Mouse (Mus musculus) hindbrain, postnatal 0 days (tissue): ENCODE measurements at regions not wholly inside any gene's neighbourhood (a gene's known extent, or its start where the extent isn't known, plus 50 kb on each side); places are given as distances from the start of the nearest gene placed in this dataset.

Experiments
- ATAC-seq: fragments of 200-750 bp; cut with Nextera tagmentation; 2 replicates; pipeline ENCODE4 v1.8.0; 2017; ENCODE audit warnings: mild to moderate bottlenecking, moderate TSS enrichment, moderate library complexity
- DNase-seq: peaks from one replicate; pipeline ENCODE4 v3.0.0-alpha.2; 2015; ENCODE audit warnings: low spot score
- H3K27ac ChIP-seq: fragments of 300-500 bp; sonication (generic); 2 replicates; pipeline ENCODE4 v1.5.1; 2014; ENCODE audit warnings: mild to moderate bottlenecking
- H3K27me3 ChIP-seq: fragments of 300-500 bp; sonication (generic); 2 replicates; pipeline ENCODE4 v1.6.1; 2014; ENCODE audit warnings: low read length, mixed read lengths; ENCODE audit not compliant: insufficient read depth
- H3K36me3 ChIP-seq: fragments of 300-500 bp; sonication (generic); 2 replicates; pipeline ENCODE4 v1.6.1; 2014; ENCODE audit warnings: low read length, mixed read lengths; ENCODE audit not compliant: insufficient read depth
- H3K4me1 ChIP-seq: fragments of 300-500 bp; sonication (generic); 2 replicates; pipeline ENCODE4 v1.6.1; 2014; ENCODE audit warnings: antibody characterized with exemption, low read length, mixed read lengths; ENCODE audit not compliant: insufficient read depth
- H3K4me2 ChIP-seq: fragments of 300-500 bp; sonication (generic); 2 replicates; pipeline ENCODE4 v1.6.1; 2014; ENCODE audit warnings: low read depth, mild to moderate bottlenecking, low read length, moderate library complexity, mixed read lengths
- H3K4me3 ChIP-seq: fragments of 300-500 bp; sonication (generic); 2 replicates; pipeline ENCODE4 v1.5.1; 2014; ENCODE audit warnings: low read length
- H3K9ac ChIP-seq: fragments of 300-500 bp; sonication (generic); replicated peaks from 2 replicates; pipeline ENCODE4 v1.6.1; 2014; ENCODE audit warnings: mild to moderate bottlenecking, low read length, moderate library complexity, mixed read lengths
- H3K9me3 ChIP-seq: fragments of 300-500 bp; sonication (generic); 2 replicates; pipeline ENCODE4 v1.6.1; 2016; ENCODE audit warnings: low read length, mixed read lengths
- CTCF ChIP-seq: IDR thresholded peaks from 2 replicates; pipeline ENCODE4 v1.5.1; 2016; ENCODE audit warnings: antibody characterized with exemption, control low read depth, low read depth
- WGBS: fragments of 180-500 bp; shearing (Covaris S2); extraction: QIAGEN DNeasy Blood & Tissue Kit; methylation state at CpG from one replicate; pipeline ENCODE4 v1.1.7; 2014; 5-methylcytosine and 5-hydroxymethylcytosine counted together

- ATAC-seq (no peak), DNase-seq (peak; percentile 35)
- H3K9ac ChIP-seq: no peak overlapping the region
- H3K27me3 ChIP-seq: no peaks in the 10 kb centered on the region
- no peak overlapping the region for H3K4me2 ChIP-seq
- no peak overlapping the region for H3K4me3 ChIP-seq
- H3K4me1 ChIP-seq: no peaks in the 10 kb centered on the region
- no peaks in the 10 kb centered on the region for H3K9me3 ChIP-seq
- TF ChIP-seq CTCF: peak; percentile 51
- H3K36me3 ChIP-seq: no peaks in the 10 kb centered on the region
- WGBS: 24% methylated on average over 16 of the region's 16 CpGs
- H3K27ac ChIP-seq: no peak overlapping the region
Observed at GRCm38 (mm10) chr6:31637371-31638052, 73.7 kb upstream of the Podxl start.

- no peak overlapping the region for H3K4me2 ChIP-seq
- TF ChIP-seq CTCF: no peak
- H3K9ac ChIP-seq: no peak overlapping the region
- no peak for DNase-seq
- no peaks in the 10 kb centered on the region for H3K36me3 ChIP-seq
- WGBS: 35% methylated on average over 9 of the region's 9 CpGs
- H3K27ac ChIP-seq: no peak overlapping the region
- no peak for ATAC-seq
- no peaks in the 10 kb centered on the region for H3K9me3 ChIP-seq
- H3K4me3 ChIP-seq: no peak overlapping the region
- H3K27me3 ChIP-seq: no peaks in the 10 kb centered on the region
- H3K4me1 ChIP-seq: no peaks in the 10 kb centered on the region
Observed at GRCm38 (mm10) chr6:31636954-31637353, 73.2 kb upstream of the Podxl start.

GRCm38 (mm10) chr6:31632485-31632884, 68.7 kb upstream of the Podxl start:
- H3K9ac ChIP-seq: no peak overlapping the region
- no peak for ATAC-seq
- DNase-seq: no peak
- no peaks in the 10 kb centered on the region for H3K36me3 ChIP-seq
- no peak overlapping the region for H3K4me3 ChIP-seq
- H3K9me3 ChIP-seq: no peaks in the 10 kb centered on the region
- no peak for TF ChIP-seq CTCF
- WGBS: 69% methylated on average over 10 of the region's 10 CpGs
- no peaks in the 10 kb centered on the region for H3K4me1 ChIP-seq
- no peak overlapping the region for H3K27ac ChIP-seq
- H3K27me3 ChIP-seq: no peaks in the 10 kb centered on the region
- H3K4me2 ChIP-seq: no peak overlapping the region

- Histone ChIP-seq H3K4me3 (no peak overlapping the region), H3K27ac (no peak overlapping the region), H3K36me3 (no peaks in the 10 kb centered on the region), H3K4me1 (no peaks in the 10 kb centered on the region), H3K27me3 (no peaks in the 10 kb centered on the region), H3K9me3 (no peaks in the 10 kb centered on the region), H3K9ac (no peak overlapping the region), H3K4me2 (no peak overlapping the region)
- WGBS: 72% methylated on average over 4 of the region's 4 CpGs
- no peak for ATAC-seq
- no peak for DNase-seq
- TF ChIP-seq CTCF: no peak
Observed at GRCm38 (mm10) chr6:31630009-31630408, 66.2 kb upstream of the Podxl start.

GRCm38 (mm10) chr6:31627912-31628311, 64.1 kb upstream of the Podxl start:
- DNase-seq: no peak
- H3K36me3 ChIP-seq: no peaks in the 10 kb centered on the region
- TF ChIP-seq CTCF: no peak
- no peaks in the 10 kb centered on the region for H3K9me3 ChIP-seq
- WGBS: 68% methylated on average over 3 of the region's 3 CpGs
- H3K27ac ChIP-seq: no peak overlapping the region
- no peak overlapping the region for H3K4me3 ChIP-seq
- H3K4me2 ChIP-seq: no peak overlapping the region
- H3K4me1 ChIP-seq: no peaks in the 10 kb centered on the region
- no peak overlapping the region for H3K9ac ChIP-seq
- ATAC-seq: no peak
- H3K27me3 ChIP-seq: no peaks in the 10 kb centered on the region

GRCm38 (mm10) chr6:31625055-31625454, 61.3 kb upstream of the Podxl start:
- H3K9ac ChIP-seq: no peak overlapping the region
- no peak overlapping the region for H3K4me2 ChIP-seq
- no peak for TF ChIP-seq CTCF
- no peaks in the 10 kb centered on the region for H3K36me3 ChIP-seq
- no peaks in the 10 kb centered on the region for H3K27me3 ChIP-seq
- no peak overlapping the region for H3K27ac ChIP-seq
- WGBS: 85% methylated on average over 2 of the region's 2 CpGs
- ATAC-seq: no peak
- DNase-seq: no peak
- H3K4me1 ChIP-seq: no peaks in the 10 kb centered on the region
- no peaks in the 10 kb centered on the region for H3K9me3 ChIP-seq
- no peak overlapping the region for H3K4me3 ChIP-seq

GRCm38 (mm10) chr6:31624374-31624773, 60.6 kb upstream of the Podxl start:
- H3K9ac ChIP-seq: no peak overlapping the region
- no peaks in the 10 kb centered on the region for H3K9me3 ChIP-seq
- no peaks in the 10 kb centered on the region for H3K36me3 ChIP-seq
- DNase-seq (no peak), ATAC-seq (no peak)
- no peak overlapping the region for H3K4me2 ChIP-seq
- no peak overlapping the region for H3K4me3 ChIP-seq
- WGBS: 84% methylated on average over 10 of the region's 10 CpGs
- no peaks in the 10 kb centered on the region for H3K4me1 ChIP-seq
- no peak for TF ChIP-seq CTCF
- H3K27ac ChIP-seq: no peak overlapping the region
- H3K27me3 ChIP-seq: no peaks in the 10 kb centered on the region
